Mouse (Mus musculus): ENCODE results near the gene Gpr61. TPM values are rescaled to one million over a fixed set of nuclear protein-coding genes. Genes with fewer than 3 reads are reported as not detected.

Gpr61 gene
- polyA plus RNA-seq, 1 experiment from 2014 or later = 1.4 TPM

GRCm38 (mm10) chr3:108195941-108196590 lies 41.4 kb upstream of the Gpr61 start:
- no peak for ATAC-seq (ENCODE audit: low FRiP score, low TSS enrichment)
- no peak overlapping the region for H3K4me3 ChIP-seq (replicated peaks; ENCODE audit: low read depth, low read length)
- H3K36me3 ChIP-seq (ENCODE audit: control insufficient read depth, insufficient read depth, low read length) = peaks cover 13% of the 10 kb centered on the region
- 0 out of 2 replicates have a peak overlapping the region, but pooled peaks have one; percentile 9 for H3K9ac ChIP-seq (replicated peaks; ENCODE audit: low read length)
- peaks cover 19% of the 10 kb centered on the region for H3K4me1 ChIP-seq (ENCODE audit: control insufficient read depth, insufficient read depth, low read length)
- DNase-seq = no peak
- no peaks in the 10 kb centered on the region for H3K27me3 ChIP-seq (ENCODE audit: control insufficient read depth, insufficient read depth, low read length)
- 78% methylated on average over 7 of the region's 7 CpGs for WGBS
- no peak overlapping the region for H3K4me2 ChIP-seq (ENCODE audit: low read length)
- H3K27ac ChIP-seq (replicated peaks; ENCODE audit: low read depth, low read length) = peak overlapping the region; percentile 74; the same call in 1 of the 2 replicates
- no peaks in the 10 kb centered on the region for H3K9me3 ChIP-seq (ENCODE audit: control insufficient read depth, low read length)

- Histone ChIP-seq H3K9ac (replicated peaks; ENCODE audit: low read length) (no peak overlapping the region), H3K4me2 (ENCODE audit: low read length) (no peak overlapping the region), H3K4me3 (replicated peaks; ENCODE audit: low read depth, low read length) (no peak overlapping the region), H3K4me1 (ENCODE audit: control insufficient read depth, insufficient read depth, low read length) (peaks cover 19% of the 10 kb centered on the region), H3K27me3 (ENCODE audit: control insufficient read depth, insufficient read depth, low read length) (no peaks in the 10 kb centered on the region), H3K9me3 (ENCODE audit: control insufficient read depth, low read length) (no peaks in the 10 kb centered on the region), H3K27ac (replicated peaks; ENCODE audit: low read depth, low read length) (peak overlapping the region; percentile 74; the same call in 1 of the 2 replicates), H3K36me3 (ENCODE audit: control insufficient read depth, insufficient read depth, low read length) (peaks cover 13% of the 10 kb centered on the region)
- ATAC-seq (ENCODE audit: low FRiP score, low TSS enrichment) = no peak
- DNase-seq = no peak
- WGBS = 85% methylated on average over 4 of the region's 4 CpGs
These were observed 40.6 kb upstream of the Gpr61 start for GRCm38 (mm10) chr3:108195287-108195686.

GRCm38 (mm10) chr3:108193686-108194085 lies 39.0 kb upstream of the Gpr61 start:
- no peak overlapping the region for H3K4me2 ChIP-seq (ENCODE audit: low read length)
- H3K4me3 ChIP-seq (replicated peaks; ENCODE audit: low read depth, low read length) = no peak overlapping the region
- no peak overlapping the region for H3K27ac ChIP-seq (replicated peaks; ENCODE audit: low read depth, low read length)
- peaks cover 8% of the 10 kb centered on the region for H3K36me3 ChIP-seq (ENCODE audit: control insufficient read depth, insufficient read depth, low read length)
- WGBS = 86% methylated on average over 4 of the region's 4 CpGs
- H3K4me1 ChIP-seq (ENCODE audit: control insufficient read depth, insufficient read depth, low read length) = peaks cover 22% of the 10 kb centered on the region
- no peak for ATAC-seq (ENCODE audit: low FRiP score, low TSS enrichment)
- DNase-seq = no peak
- no peaks in the 10 kb centered on the region for H3K27me3 ChIP-seq (ENCODE audit: control insufficient read depth, insufficient read depth, low read length)
- H3K9me3 ChIP-seq (ENCODE audit: control insufficient read depth, low read length) = no peaks in the 10 kb centered on the region
- no peak overlapping the region for H3K9ac ChIP-seq (replicated peaks; ENCODE audit: low read length)

GRCm38 (mm10) chr3:108189897-108190296 lies 35.2 kb upstream of the Gpr61 start:
- H3K36me3 ChIP-seq (ENCODE audit: control insufficient read depth, insufficient read depth, low read length) = peaks cover 8% of the 10 kb centered on the region; the same call in 1 of the 2 replicates
- no peak overlapping the region for H3K4me3 ChIP-seq (replicated peaks; ENCODE audit: low read depth, low read length)
- H3K4me2 ChIP-seq (ENCODE audit: low read length) = no peak overlapping the region
- DNase-seq = no peak
- WGBS = 82% methylated on average over 5 of the region's 5 CpGs
- peaks cover 15% of the 10 kb centered on the region; the same call in 1 of the 2 replicates for H3K4me1 ChIP-seq (ENCODE audit: control insufficient read depth, insufficient read depth, low read length)
- no peak overlapping the region for H3K9ac ChIP-seq (replicated peaks; ENCODE audit: low read length)
- H3K27ac ChIP-seq (replicated peaks; ENCODE audit: low read depth, low read length) = no peak overlapping the region
- ATAC-seq (ENCODE audit: low FRiP score, low TSS enrichment) = no peak
- no peaks in the 10 kb centered on the region for H3K9me3 ChIP-seq (ENCODE audit: control insufficient read depth, low read length)
- no peaks in the 10 kb centered on the region for H3K27me3 ChIP-seq (ENCODE audit: control insufficient read depth, insufficient read depth, low read length)

GRCm38 (mm10) chr3:108188716-108189490 lies 34.2 kb upstream of the Gpr61 start:
- DNase-seq = no peak
- peaks cover 15% of the 10 kb centered on the region; the same call in 1 of the 2 replicates for H3K4me1 ChIP-seq (ENCODE audit: control insufficient read depth, insufficient read depth, low read length)

GRCm38 (mm10) chr3:108187111-108187795 lies 32.6 kb upstream of the Gpr61 start:
- 60% methylated on average over 20 of the region's 20 CpGs for WGBS
- Histone ChIP-seq H3K9ac (replicated peaks; ENCODE audit: low read length) (no peak overlapping the region), H3K27ac (replicated peaks; ENCODE audit: low read depth, low read length) (no peak overlapping the region), H3K9me3 (ENCODE audit: control insufficient read depth, low read length) (no peaks in the 10 kb centered on the region), H3K4me1 (ENCODE audit: control insufficient read depth, insufficient read depth, low read length) (peaks cover 15% of the 10 kb centered on the region; the same call in 1 of the 2 replicates), H3K36me3 (ENCODE audit: control insufficient read depth, insufficient read depth, low read length) (peaks cover 8% of the 10 kb centered on the region; the same call in 1 of the 2 replicates), H3K4me2 (ENCODE audit: low read length) (peak overlapping the region; percentile 88), H3K4me3 (replicated peaks; ENCODE audit: low read depth, low read length) (peak overlapping the region; percentile 75), H3K27me3 (ENCODE audit: control insufficient read depth, insufficient read depth, low read length) (no peaks in the 10 kb centered on the region)
- ATAC-seq (ENCODE audit: low FRiP score, low TSS enrichment) = peak; percentile 24; the same call in 1 of the 2 replicates
- DNase-seq = no peak

More at GRCm38 (mm10) chr3:108188716-108189490, 34.2 kb upstream of the Gpr61 start:
- H3K4me2 ChIP-seq (ENCODE audit: low read length) = no peak overlapping the region
- no peak overlapping the region for H3K4me3 ChIP-seq (replicated peaks; ENCODE audit: low read depth, low read length)
- WGBS = 75% methylated on average over 9 of the region's 9 CpGs
- no peak overlapping the region for H3K27ac ChIP-seq (replicated peaks; ENCODE audit: low read depth, low read length)
- no peaks in the 10 kb centered on the region for H3K27me3 ChIP-seq (ENCODE audit: control insufficient read depth, insufficient read depth, low read length)
- H3K9me3 ChIP-seq (ENCODE audit: control insufficient read depth, low read length) = no peaks in the 10 kb centered on the region
- no peak for ATAC-seq (ENCODE audit: low FRiP score, low TSS enrichment)
- H3K36me3 ChIP-seq (ENCODE audit: control insufficient read depth, insufficient read depth, low read length) = peaks cover 8% of the 10 kb centered on the region; the same call in 1 of the 2 replicates
- no peak overlapping the region for H3K9ac ChIP-seq (replicated peaks; ENCODE audit: low read length)

- Histone ChIP-seq H3K4me3 (replicated peaks; ENCODE audit: low read depth, low read length) (peak within 1 kb of the TSS; percentile 75), H3K4me1 (ENCODE audit: control insufficient read depth, insufficient read depth, low read length) (peaks cover 15% of the 10 kb centered on the region; the same call in 1 of the 2 replicates), H3K9ac (replicated peaks; ENCODE audit: low read length) (peak within 1 kb of the TSS; percentile 82), H3K36me3 (ENCODE audit: control insufficient read depth, insufficient read depth, low read length) (peaks cover 8% of the 10 kb centered on the region; the same call in 1 of the 2 replicates), H3K27me3 (ENCODE audit: control insufficient read depth, insufficient read depth, low read length) (no peaks in the 10 kb centered on the region), H3K4me2 (ENCODE audit: low read length) (peak within 1 kb of the TSS; percentile 88), H3K9me3 (ENCODE audit: control insufficient read depth, low read length) (no peaks in the 10 kb centered on the region), H3K27ac (replicated peaks; ENCODE audit: low read depth, low read length) (peak within 1 kb of the TSS; percentile 61; the same call in 1 of the 2 replicates)
- under 1% methylated on average over 96 of the region's 100 CpGs for WGBS
- DNase-seq (peak; percentile 84), ATAC-seq (ENCODE audit: low FRiP score, low TSS enrichment) (peak; percentile 71)
These were observed 31.7 kb upstream of the Gpr61 start, which contains the start of gene Amigo1 for GRCm38 (mm10) chr3:108186098-108187047. Amigo1 (plus strand) TSS chr3:108186335.
